Mouse (Mus musculus): ENCODE results near the gene Chd3. TPM values are rescaled to one million over a fixed set of nuclear protein-coding genes. Genes with fewer than 3 reads are reported as not detected.
"Not testable (repeated sequence)": the region's sequence is repeated elsewhere in the genome, so short reads cannot be mapped to it uniquely, and the experiment has no call there.

Chd3 gene
- total RNA-seq, 2 experiments from 2014 or later, result 39.0 to 59.5 TPM

DNA sequence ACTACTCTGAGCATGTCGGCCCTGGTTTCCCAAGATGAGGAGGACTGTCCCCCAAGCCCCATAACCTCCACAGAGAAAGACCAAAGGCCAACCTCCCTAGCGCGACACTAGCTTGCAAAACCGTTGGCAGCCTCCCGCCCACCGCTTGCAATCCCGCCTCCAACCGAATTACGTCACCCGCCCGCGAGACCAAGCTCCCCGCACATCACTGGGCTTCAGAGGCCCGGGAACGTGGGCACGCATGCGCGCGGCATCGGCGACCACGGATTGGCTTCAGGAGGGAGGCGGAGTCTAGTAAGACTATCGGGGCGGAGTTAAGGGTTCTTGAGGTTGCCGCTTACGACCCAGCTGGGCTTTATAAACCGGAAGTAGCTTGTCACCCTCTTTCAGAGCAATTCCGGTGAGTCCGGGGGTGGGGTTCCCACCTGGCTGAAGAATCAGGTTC lies 45.5 kb downstream of the Chd3 start, which contains the start of the genes Cntrob and Trappc1:
Gene Cntrob (minus strand): TSS at position 109 of the 445 bp plus-strand sequence.
Gene Trappc1 (plus strand): TSS at position 314 of the 445 bp plus-strand sequence.
- DNase-seq, result peak; percentile 98

DNA sequence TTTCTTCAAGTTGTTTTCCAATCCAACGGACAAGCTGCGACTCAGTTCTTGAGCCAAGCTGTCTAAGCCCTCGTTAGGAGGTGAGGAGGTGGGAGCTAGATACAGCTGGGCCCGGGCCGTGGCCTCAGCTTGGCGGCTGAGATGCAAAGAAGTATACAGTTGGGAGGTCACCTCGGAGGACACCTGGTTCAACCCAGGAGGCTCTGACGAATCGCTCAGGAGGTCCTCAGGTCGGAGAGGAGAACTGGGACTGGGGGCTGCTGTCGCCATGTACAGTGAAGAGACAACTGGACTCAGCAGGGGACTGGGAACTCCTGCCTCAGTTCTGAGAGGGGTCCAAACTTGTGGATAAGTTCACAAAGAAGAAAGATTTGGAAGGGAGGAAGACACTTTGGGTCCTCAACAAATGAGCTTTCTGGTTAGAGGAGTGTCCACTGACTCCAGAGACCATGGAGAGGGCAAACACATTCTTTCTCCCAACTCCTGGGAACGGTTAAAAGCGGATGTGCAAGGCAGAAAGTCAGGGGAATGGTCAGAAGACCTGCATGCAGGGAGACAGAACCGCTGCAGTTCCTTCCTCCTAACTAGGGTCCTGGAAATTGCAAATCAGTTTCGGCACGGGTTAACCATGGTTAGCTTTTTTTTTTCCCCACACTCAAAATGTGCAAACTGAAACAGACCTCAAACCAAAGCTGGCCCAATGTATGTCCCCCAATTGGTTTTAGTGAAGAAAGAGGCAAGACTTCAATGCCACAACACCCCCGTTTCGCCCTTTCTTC lies 46.3 kb downstream of the Chd3 start:
- DNase-seq, result no peak

DNA sequence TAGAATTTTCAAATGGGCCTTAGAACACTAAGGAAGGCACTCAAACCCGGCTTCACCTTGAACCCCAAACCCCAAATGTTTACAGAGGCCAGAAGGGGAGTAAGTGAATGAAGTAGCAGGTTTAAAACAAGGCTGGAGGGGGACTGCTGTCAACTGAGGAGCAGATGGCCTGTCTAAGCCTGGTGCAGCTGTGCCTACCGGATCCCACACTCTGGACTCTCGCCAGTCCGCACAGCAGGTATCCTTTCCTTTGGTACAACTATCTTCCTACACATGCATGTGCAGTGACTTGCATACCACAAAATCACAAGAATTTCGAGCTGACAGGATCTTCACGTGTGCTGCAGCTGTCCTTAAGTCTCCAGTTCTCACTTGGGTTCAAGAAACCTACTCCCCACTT lies 47.2 kb downstream of the Chd3 start:
- no peak for DNase-seq

DNA sequence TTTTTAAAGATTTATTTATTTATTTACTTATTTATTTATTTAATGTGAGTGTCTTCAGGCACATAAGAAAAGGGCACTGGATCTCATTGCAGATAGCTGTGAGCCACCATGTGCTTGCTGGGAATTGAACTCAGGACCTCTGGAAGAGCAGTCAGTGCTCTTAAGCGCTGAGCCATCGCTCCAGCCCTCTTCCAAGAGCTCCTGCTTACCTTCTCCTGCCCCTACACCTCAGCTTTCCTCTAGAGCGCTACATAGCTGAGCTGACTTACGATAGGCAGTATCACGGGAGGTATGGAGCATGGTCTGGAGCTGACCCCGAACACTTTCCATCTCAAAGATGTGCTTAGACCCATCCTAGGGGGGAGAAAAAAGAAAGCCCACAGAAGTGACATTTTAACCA lies 47.6 kb downstream of the Chd3 start:
- DNase-seq, result no peak

DNA sequence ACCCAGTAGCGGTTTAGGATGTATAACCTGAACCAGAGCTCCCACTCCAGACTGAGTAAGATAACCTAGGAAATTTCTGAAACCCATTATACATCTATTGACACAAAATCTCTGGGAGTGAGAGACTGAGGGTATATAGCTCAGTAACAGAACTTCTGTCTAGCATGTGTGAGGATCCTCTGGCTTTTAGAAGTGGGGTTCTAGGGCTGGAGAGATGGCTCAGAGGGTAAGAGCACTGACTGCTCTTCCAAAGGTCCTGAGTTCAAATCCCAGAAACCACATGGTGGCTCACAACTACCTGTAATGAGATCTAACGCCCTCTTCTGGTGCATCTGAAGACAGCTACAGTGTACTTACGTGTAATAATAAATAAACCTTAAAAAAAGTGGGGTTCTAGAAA lies 51.2 kb downstream of the Chd3 start:
- DNase-seq, result not testable (repeated sequence)

DNA sequence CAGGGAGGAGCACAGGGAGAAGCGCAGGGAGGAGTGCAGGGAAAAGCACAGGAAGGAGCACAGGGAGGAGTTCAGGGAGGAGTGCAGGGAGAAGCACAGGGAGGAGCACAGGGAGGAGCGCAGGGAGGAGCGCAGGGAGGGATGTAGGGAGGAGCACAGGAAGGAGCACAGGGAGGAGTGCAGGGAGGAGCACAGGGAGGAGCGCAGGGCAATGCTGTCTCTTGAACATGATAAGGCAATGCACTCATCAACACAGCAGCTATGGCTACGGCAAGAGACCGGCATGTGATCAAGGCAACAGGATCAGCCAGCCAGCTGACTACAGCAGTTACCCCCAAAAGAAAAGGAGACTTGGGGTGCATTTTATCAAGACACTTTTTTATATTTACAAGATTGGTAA lies 52.8 kb downstream of the Chd3 start:
- no peak for DNase-seq

DNA sequence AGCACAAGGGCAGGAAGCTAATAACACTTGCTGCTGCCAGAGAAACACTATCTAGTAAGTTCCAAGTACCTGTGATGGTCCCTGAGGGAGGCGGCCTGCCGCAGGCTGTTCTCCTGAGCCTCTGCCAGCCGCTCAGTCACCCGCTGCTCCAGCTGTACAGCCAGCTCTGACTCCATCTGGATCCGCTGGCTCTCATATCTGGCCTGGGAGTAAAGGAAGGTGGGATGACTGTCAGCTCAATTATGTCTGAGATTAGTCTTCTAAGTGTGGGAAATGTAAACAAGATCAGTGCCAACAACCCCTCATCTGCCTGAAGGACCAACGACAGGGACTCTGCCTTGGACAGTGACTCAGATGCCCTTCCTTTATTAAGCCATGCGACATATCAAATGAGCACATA lies 57.9 kb downstream of the Chd3 start:
- DNase-seq, result peak; percentile 27

DNA sequence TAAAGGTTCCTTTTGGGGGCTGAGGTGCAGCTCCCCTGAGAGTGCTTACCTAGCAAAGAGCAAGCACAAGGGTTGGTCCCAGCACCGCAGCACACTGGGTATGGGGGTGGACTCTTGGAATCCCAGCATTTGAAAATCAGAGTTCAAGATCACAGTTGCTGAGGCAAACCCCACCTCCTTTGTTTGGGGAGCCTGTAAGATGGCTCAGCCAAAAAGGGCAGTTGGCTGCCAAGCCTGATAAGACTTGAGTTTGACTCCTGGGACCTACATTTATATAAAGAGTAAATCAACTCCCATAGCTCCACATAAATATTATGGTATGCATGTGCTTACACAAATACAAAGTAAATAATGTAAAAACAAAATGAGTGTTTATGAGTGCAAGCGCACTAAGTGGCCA lies 63.2 kb downstream of the Chd3 start:
- no peak for DNase-seq

DNA sequence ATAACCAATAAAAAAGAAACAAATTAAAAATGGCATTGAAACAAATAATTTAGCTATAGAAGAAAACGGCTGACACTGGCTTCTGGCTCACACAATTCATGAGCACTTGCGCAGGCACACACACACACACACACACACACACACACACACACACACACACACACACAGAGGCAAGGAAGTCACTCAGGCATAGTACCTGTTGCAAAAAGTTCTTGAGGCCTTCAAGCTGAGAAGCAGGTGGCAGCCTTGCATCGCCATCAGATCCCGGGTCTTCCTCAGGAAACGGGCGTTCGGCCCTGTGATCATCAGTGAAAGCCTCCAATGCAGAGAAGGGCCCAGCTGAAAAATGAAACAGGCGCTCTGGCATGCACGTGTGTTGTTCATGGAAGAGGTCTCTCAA lies 63.9 kb downstream of the Chd3 start:
- DNase-seq, result no peak

DNA sequence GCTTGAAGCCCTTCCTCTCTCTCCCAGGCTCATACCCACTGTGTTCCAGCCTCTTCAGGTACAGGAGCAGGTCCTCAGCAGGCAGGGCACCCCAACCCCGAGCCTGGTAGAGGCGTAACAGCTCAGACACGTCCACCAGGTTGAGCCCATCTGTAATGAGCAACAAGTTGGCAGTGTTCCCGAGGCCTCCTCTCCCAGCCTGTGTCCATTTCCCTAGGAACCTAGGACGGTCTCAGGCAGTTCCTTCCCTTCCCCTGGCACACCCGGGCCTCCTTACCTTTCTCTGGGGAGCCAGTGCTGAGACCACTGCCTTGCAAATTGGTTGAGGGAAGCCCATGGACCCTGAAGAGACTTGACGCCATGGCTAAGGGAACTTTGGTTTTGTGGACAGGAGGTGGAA lies 66.4 kb downstream of the Chd3 start:
- no peak for DNase-seq

DNA sequence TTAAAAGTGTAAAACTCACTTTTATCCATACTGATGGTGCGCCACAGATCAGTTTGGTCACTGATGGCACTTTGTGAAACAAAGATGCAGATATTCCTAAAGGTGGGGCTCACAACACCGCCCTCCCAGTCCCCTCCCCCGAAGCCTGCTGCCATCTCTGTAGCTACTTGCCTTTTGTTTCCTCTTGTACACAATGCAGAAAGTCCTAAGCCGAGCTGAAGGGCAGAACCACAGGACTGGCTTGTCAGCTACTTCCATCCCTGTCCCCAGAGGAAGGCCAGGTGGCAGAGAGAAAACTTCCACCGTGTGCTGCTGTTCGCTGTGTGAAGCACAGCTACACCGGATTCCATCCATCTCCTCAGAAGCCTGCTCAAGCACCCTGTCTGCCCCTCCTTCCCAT lies 71.0 kb downstream of the Chd3 start:
- no peak for DNase-seq

DNA sequence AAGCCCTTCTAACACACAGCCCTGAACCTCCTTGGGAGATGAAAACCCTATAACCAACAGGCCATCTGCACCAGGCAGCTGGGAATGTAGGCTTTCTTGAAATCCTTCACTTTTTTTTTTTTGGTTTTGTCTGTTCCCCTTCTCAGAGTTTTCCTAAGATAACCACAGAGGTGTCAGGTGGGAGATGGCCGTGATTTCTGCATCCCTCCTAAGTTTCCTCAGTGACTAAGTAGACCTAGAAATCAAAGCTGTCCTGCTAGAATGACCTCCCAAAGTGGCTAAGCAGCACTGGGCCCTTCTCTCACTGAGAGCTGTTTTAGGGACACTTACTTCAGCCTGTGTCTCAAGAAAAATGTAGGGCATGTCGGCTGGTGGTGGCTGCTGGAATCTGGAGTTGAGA lies 71.4 kb downstream of the Chd3 start:
- no peak for DNase-seq

DNA sequence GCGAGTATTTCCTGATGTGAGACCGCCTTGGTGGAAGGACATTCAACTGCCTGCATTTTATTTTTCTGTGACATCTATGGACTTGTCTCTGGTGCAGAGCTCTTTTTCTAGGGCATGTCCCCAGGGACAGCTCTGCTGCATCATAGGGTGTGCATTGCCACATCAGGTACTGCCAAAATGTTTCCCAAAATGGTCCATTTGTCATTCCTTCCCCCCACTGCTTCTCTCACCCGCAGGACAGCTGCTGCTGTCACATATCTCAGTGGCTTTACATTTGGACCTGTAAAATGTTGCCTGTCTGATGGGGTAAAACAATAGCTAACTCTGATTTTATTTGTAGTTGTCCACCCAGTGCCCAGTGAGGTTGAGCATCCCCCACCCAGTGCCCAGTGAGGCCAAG lies 73.9 kb downstream of the Chd3 start:
- no peak for DNase-seq

Other genes starting within 250 kb of the Chd3 start
- not detected for gene Hes7, start 249.0 kb downstream of the Chd3 start, total RNA-seq (2021)
- gene 9130213A22Rik, start 246.8 kb downstream of the Chd3 start, total RNA-seq (2021), result under 1 TPM; 0.27 to 0.49 TPM
- gene Aloxe3, start 243.5 kb downstream of the Chd3 start, total RNA-seq (2021), result under 1 TPM in 1 of 2 experiments, not detected in 1; 0.27 TPM
- gene Alox12b, start 212.4 kb downstream of the Chd3 start, total RNA-seq (2021), result not detected
- gene Alox8, start 171.6 kb downstream of the Chd3 start, total RNA-seq (2021), result under 1 TPM in 1 of 2 experiments, not detected in 1; 0.09 TPM
- not detected for gene Gucy2e, start 132.4 kb downstream of the Chd3 start, total RNA-seq (2021)
- 1 to 10 TPM; 4.7 to 6.6 TPM for gene Cntrob, start 45.6 kb downstream of the Chd3 start, total RNA-seq (2021)
- 10 to 100 TPM; 55.4 to 55.5 TPM for gene Trappc1, start 45.4 kb downstream of the Chd3 start, total RNA-seq (2021)
- under 1 TPM; 0.42 to 0.93 TPM for gene Kcnab3, start 43.1 kb downstream of the Chd3 start, total RNA-seq (2021)
- 1 to 10 TPM in 1 of 2 experiments, under 1 TPM in 1; 0.85 to 2.1 TPM for gene Rnf227, start 28.9 kb downstream of the Chd3 start, total RNA-seq (2021)
- gene Naa38, start 26.1 kb upstream of the Chd3 start, total RNA-seq (2021), result 10 to 100 TPM; 83.8 to 94.5 TPM
- gene Cyb5d1, start 26.2 kb upstream of the Chd3 start, total RNA-seq (2021), result 10 to 100 TPM; 18.8 to 22.3 TPM
- gene Tmem88, start 28.8 kb upstream of the Chd3 start, total RNA-seq (2021), result 10 to 100 TPM; 14.0 to 15.7 TPM
- gene Kdm6b, start 44.3 kb upstream of the Chd3 start, total RNA-seq (2021), result 10 to 100 TPM; 35.9 to 47.5 TPM
- 1 to 10 TPM in 1 of 2 experiments, under 1 TPM in 1; 0.07 to 1.1 TPM for gene Dnah2, start 179.7 kb upstream of the Chd3 start, total RNA-seq (2021)
- 1 to 10 TPM; 1.6 to 2.3 TPM for gene Efnb3, start 190.8 kb upstream of the Chd3 start, total RNA-seq (2021)
- 1 to 10 TPM; 4.3 to 5.5 TPM for gene Wrap53, start 210.8 kb upstream of the Chd3 start, total RNA-seq (2021)
- gene Trp53, start 211.0 kb upstream of the Chd3 start, total RNA-seq (2021), result 10 to 100 TPM; 30.9 to 41.2 TPM
- gene Atp1b2, start 236.5 kb upstream of the Chd3 start, total RNA-seq (2021), result 100 to 1,000 TPM; 351 to 394 TPM
- under 1 TPM in 1 of 2 experiments, not detected in 1; 0.54 TPM for gene Shbg, start 248.5 kb upstream of the Chd3 start, total RNA-seq (2021)

Data from gastrocnemius, postnatal 10 days (tissue).